Mouse (Mus musculus): Measurements from ENCODE around the gene Ehmt1. TPM values are rescaled to one million over a fixed set of nuclear protein-coding genes. Genes with fewer than 3 reads are reported as not detected.

The Ehmt1 gene
- polyA plus RNA-seq, 1 experiment: 294 TPM

DNA sequence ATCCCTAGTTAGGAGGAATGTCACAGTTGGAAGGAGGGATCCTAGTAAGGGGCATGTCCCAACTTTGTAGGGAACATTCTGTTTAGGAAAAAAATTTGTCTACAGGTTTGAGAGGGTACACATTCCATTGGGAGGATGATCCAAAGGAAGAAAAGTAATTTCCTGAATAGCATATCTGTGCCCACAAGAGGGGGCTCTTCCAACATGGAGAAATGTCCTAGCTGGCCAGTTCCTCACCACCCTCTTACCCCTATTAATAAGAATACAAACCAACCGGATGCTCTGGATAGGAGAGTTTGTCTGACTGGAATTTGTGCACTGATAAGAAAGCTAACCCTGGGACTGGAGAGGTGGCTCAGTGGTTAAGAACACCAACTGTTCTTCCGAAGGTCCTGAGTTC, 4.1 kb upstream of the Ehmt1 start:
- 57% methylated on average over 2 of the region's 2 CpGs for whole genome bisulfite sequencing
- no peak overlapping the region for H3K27ac ChIP-seq (ENCODE audit: insufficient read depth, low read depth, low read length)
- peaks cover 4% of the 10 kb centered on the region; the same call in 1 of the 2 replicates for H3K4me1 ChIP-seq (ENCODE audit: control insufficient read depth, insufficient read depth, low read length)
- TF ChIP-seq POLR2A (IDR thresholded peaks at IDR 0.05; ENCODE audit: insufficient read depth, low read depth, low read length): no peak
- no peak for TF ChIP-seq CTCF (IDR thresholded peaks at IDR 0.05; ENCODE audit: insufficient read depth, low read depth, low read length)
- no peak overlapping the region for H3K4me3 ChIP-seq (ENCODE audit: insufficient read depth, low read depth, low read length)

GRCm38 (mm10) chr2:24919839-24920175, 393 bp upstream of the Ehmt1 start:
- no peak for TF ChIP-seq CTCF (IDR thresholded peaks at IDR 0.05; ENCODE audit: insufficient read depth, low read depth, low read length)
- TF ChIP-seq POLR2A (IDR thresholded peaks at IDR 0.05; ENCODE audit: insufficient read depth, low read depth, low read length): no peak
- no peaks in the 10 kb centered on the region for H3K4me1 ChIP-seq (ENCODE audit: control insufficient read depth, insufficient read depth, low read length)
- WGBS: 10% methylated on average over 8 of the region's 8 CpGs
- H3K27ac ChIP-seq (ENCODE audit: insufficient read depth, low read depth, low read length): peak overlapping the region; percentile 82
- H3K4me3 ChIP-seq (ENCODE audit: insufficient read depth, low read depth, low read length): peak overlapping the region; percentile 92

DNA sequence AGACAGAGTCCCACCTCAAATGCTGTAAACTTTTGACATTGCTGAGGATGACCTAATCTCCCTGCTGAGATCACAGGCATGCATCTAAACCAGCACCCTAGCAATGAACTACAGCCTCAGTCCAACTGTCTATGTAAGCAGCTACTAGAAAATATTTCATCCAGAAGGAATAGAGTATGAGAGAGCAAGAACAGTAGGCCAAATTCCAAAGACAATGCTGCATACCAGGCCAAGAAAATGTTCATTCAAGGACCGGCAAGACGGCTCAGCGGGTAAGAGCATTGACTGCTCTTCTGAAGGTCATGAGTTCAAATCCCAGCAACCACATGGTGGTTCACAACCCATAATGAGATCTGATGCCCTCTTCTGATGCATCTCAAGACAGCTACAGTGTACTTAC, 4.7 kb downstream of the Ehmt1 start:
- WGBS: 65% methylated on average over 3 of the region's 3 CpGs
- TF ChIP-seq POLR2A (IDR thresholded peaks at IDR 0.05; ENCODE audit: insufficient read depth, low read depth, low read length) (no peak), CTCF (IDR thresholded peaks at IDR 0.05; ENCODE audit: insufficient read depth, low read depth, low read length) (no peak)
- Histone ChIP-seq H3K4me1 (ENCODE audit: control insufficient read depth, insufficient read depth, low read length) (no peaks in the 10 kb centered on the region), H3K27ac (ENCODE audit: insufficient read depth, low read depth, low read length) (no peak overlapping the region), H3K4me3 (ENCODE audit: insufficient read depth, low read depth, low read length) (no peak overlapping the region)

DNA sequence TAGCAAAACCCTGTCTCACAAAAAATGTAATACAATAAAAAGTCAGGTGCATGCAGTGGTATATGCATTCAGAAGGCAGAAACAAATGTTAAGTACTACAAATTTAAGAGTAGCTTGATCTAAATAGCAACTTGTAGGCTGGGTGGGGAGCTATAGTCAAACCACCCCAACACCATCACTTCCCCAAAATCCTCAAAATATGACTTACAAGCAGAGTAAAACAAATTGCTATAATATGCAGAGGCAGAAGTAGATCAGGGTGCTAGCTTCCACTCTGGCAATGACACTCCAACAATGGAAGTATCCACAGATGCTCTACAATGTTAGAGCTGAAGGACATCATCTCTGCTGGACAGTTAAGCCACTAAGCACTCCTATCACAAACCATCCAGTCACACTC, 6.8 kb downstream of the Ehmt1 start:
- no peak overlapping the region for H3K27ac ChIP-seq (ENCODE audit: insufficient read depth, low read depth, low read length)
- H3K4me3 ChIP-seq (ENCODE audit: insufficient read depth, low read depth, low read length): no peak overlapping the region
- H3K4me1 ChIP-seq (ENCODE audit: control insufficient read depth, insufficient read depth, low read length): no peaks in the 10 kb centered on the region
- TF ChIP-seq POLR2A (IDR thresholded peaks at IDR 0.05; ENCODE audit: insufficient read depth, low read depth, low read length) (no peak), CTCF (IDR thresholded peaks at IDR 0.05; ENCODE audit: insufficient read depth, low read depth, low read length) (no peak)

DNA sequence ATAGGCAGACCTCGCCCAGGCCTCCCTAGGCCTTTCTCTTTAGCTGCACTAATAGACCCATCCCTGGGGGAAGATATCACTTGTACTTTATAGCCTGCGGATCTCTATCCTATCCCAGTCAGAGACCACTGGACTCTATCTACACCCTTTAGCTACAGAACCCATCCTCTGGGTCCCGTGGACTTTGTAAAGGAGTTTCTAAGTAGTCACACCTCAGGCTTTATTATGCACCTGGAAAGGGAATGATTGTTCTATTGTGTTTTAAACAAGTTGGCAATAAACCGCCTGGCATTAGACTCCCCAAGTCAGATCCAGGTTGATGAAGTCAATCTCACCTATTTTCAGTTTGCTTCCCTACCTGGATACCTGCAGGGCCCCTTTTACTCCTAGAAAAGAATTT, 7.2 kb downstream of the Ehmt1 start:
- 90% methylated on average over 4 of the region's 4 CpGs for WGBS
- no peak overlapping the region for H3K4me3 ChIP-seq (ENCODE audit: insufficient read depth, low read depth, low read length)
- no peaks in the 10 kb centered on the region for H3K4me1 ChIP-seq (ENCODE audit: control insufficient read depth, insufficient read depth, low read length)
- TF ChIP-seq POLR2A (IDR thresholded peaks at IDR 0.05; ENCODE audit: insufficient read depth, low read depth, low read length) (no peak), CTCF (IDR thresholded peaks at IDR 0.05; ENCODE audit: insufficient read depth, low read depth, low read length) (no peak)
- H3K27ac ChIP-seq (ENCODE audit: insufficient read depth, low read depth, low read length): no peak overlapping the region

GRCm38 (mm10) chr2:24910481-24910880, 8.9 kb downstream of the Ehmt1 start:
- no peak for TF ChIP-seq POLR2A (IDR thresholded peaks at IDR 0.05; ENCODE audit: insufficient read depth, low read depth, low read length)
- TF ChIP-seq CTCF (IDR thresholded peaks at IDR 0.05; ENCODE audit: insufficient read depth, low read depth, low read length): no peak
- peaks cover 2% of the 10 kb centered on the region for H3K4me1 ChIP-seq (ENCODE audit: control insufficient read depth, insufficient read depth, low read length)
- H3K4me3 ChIP-seq (ENCODE audit: insufficient read depth, low read depth, low read length): no peak overlapping the region
- no peak overlapping the region for H3K27ac ChIP-seq (ENCODE audit: insufficient read depth, low read depth, low read length)
- WGBS: 94% methylated on average over 4 of the region's 4 CpGs

GRCm38 (mm10) chr2:24905653-24906155, 13.7 kb downstream of the Ehmt1 start:
- no peak overlapping the region for H3K4me3 ChIP-seq (ENCODE audit: insufficient read depth, low read depth, low read length)

GRCm38 (mm10) chr2:24904823-24905652, 14.4 kb downstream of the Ehmt1 start:
- Histone ChIP-seq H3K4me3 (ENCODE audit: insufficient read depth, low read depth, low read length) (no peak overlapping the region), H3K27ac (ENCODE audit: insufficient read depth, low read depth, low read length) (peak overlapping the region; percentile 62), H3K4me1 (ENCODE audit: control insufficient read depth, insufficient read depth, low read length) (peaks cover 11% of the 10 kb centered on the region)
- 50% methylated on average over 11 of the region's 11 CpGs for WGBS
- TF ChIP-seq POLR2A (IDR thresholded peaks at IDR 0.05; ENCODE audit: insufficient read depth, low read depth, low read length) (no peak), CTCF (IDR thresholded peaks at IDR 0.05; ENCODE audit: insufficient read depth, low read depth, low read length) (no peak)

More at GRCm38 (mm10) chr2:24905653-24906155, 13.7 kb downstream of the Ehmt1 start:
- 1% methylated on average over 2 of the region's 2 CpGs for WGBS
- peak overlapping the region; percentile 62 for H3K27ac ChIP-seq (ENCODE audit: insufficient read depth, low read depth, low read length)
- TF ChIP-seq CTCF (IDR thresholded peaks at IDR 0.05; ENCODE audit: insufficient read depth, low read depth, low read length) (no peak), POLR2A (IDR thresholded peaks at IDR 0.05; ENCODE audit: insufficient read depth, low read depth, low read length) (no peak)
- H3K4me1 ChIP-seq (ENCODE audit: control insufficient read depth, insufficient read depth, low read length): peaks cover 11% of the 10 kb centered on the region

DNA sequence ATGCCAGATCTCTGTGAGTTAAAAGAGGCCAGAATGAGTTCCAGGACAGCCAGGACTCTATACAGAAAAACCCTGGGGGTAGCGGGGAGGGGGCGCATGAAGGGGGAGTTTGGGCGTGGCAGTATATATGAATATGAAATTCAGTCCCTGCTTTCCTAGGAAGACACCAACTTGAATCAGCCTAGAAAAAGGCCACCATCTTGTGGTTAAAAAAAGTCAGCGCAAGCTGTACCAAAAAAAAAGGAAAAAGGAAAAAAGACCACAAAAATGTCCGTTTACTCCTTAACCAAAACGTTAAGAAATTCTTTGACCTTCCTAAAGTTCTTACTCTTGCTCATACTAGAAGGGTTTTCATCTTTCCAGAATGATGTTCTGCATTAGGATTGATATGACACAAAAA, 16.4 kb downstream of the Ehmt1 start:
- no peak for TF ChIP-seq CTCF (IDR thresholded peaks at IDR 0.05; ENCODE audit: insufficient read depth, low read depth, low read length)
- TF ChIP-seq POLR2A (IDR thresholded peaks at IDR 0.05; ENCODE audit: insufficient read depth, low read depth, low read length): no peak
- peaks cover 11% of the 10 kb centered on the region for H3K4me1 ChIP-seq (ENCODE audit: control insufficient read depth, insufficient read depth, low read length)
- 71% methylated on average over 6 of the region's 6 CpGs for WGBS
- H3K27ac ChIP-seq (ENCODE audit: insufficient read depth, low read depth, low read length): no peak overlapping the region; the same call in 1 of the 2 replicates
- no peak overlapping the region for H3K4me3 ChIP-seq (ENCODE audit: insufficient read depth, low read depth, low read length)
